Comparison of ENCODE assay signal across 7 mouse cellular contexts in genomic region chr3:90515242-90515641, GRCm38 (mm10). TPM values are rescaled to one million over a fixed set of nuclear protein-coding genes. Genes with fewer than 3 reads are reported as not detected.
DNase-seq lines count a peak whose midpoint lies in the region; ATAC-seq lines count a peak whose summit lies in the region.

No protein-coding gene starts in this region.

- H3K27ac ChIP-seq in embryonic facial prominence, embryonic 15.5 days (replicated peaks), result no peak overlapping the region
- H3K27ac ChIP-seq in limb, embryonic 11.5 days (replicated peaks; ENCODE audit: low read depth, low read length), result no peak overlapping the region
- H3K27ac ChIP-seq in midbrain, embryonic 14.5 days (replicated peaks; ENCODE audit: low read depth, low read length), result no peak overlapping the region

- DNase-seq in NIH3T3 (ENCODE audit: low read depth), result peak; percentile 54
- DNase-seq in heart, postnatal 36 days, result peak; percentile 55
- DNase-seq in limb, embryonic 11.5 days (ENCODE audit: low spot score), result no peak
- no peak for DNase-seq in midbrain, embryonic 14.5 days
- DNase-seq in thymus, postnatal 10 days (ENCODE audit: low spot score in 2 of 2), result no peak
- DNase-seq in layer of hippocampus, postnatal 10 days (ENCODE audit: low spot score in 2 of 2), result no peak

- intact Hi-C loops in heart, postnatal 36 days (cut with DNase I), result no loop called here

- H3K36me3 ChIP-seq in embryonic facial prominence, embryonic 15.5 days, result no peaks in the 10 kb centered on the region
- no peaks in the 10 kb centered on the region for H3K36me3 ChIP-seq in limb, embryonic 11.5 days (ENCODE audit: control insufficient read depth, insufficient read depth, low read length)
- no peaks in the 10 kb centered on the region for H3K36me3 ChIP-seq in midbrain, embryonic 14.5 days (ENCODE audit: control insufficient read depth, insufficient read depth, low read length)

- H3K27me3 ChIP-seq in embryonic facial prominence, embryonic 15.5 days, result no peaks in the 10 kb centered on the region
- H3K27me3 ChIP-seq in limb, embryonic 11.5 days (ENCODE audit: control insufficient read depth, insufficient read depth, low read length), result peaks cover 5% of the 10 kb centered on the region; the same call in 1 of the 2 replicates
- peaks cover 29% of the 10 kb centered on the region for H3K27me3 ChIP-seq in midbrain, embryonic 14.5 days (ENCODE audit: control insufficient read depth, insufficient read depth, low read length)

- H3K4me3 ChIP-seq in embryonic facial prominence, embryonic 15.5 days (replicated peaks), result peak overlapping the region; percentile 48
- peak overlapping the region; percentile 26 for H3K4me3 ChIP-seq in limb, embryonic 11.5 days (ENCODE audit: low read depth, low read length)
- H3K4me3 ChIP-seq in midbrain, embryonic 14.5 days (replicated peaks; ENCODE audit: low read depth, low read length), result peak overlapping the region; percentile 31

- H3K4me2 ChIP-seq in embryonic facial prominence, embryonic 15.5 days (replicated peaks), result peak overlapping the region; percentile 88
- peak overlapping the region; percentile 78 for H3K4me2 ChIP-seq in limb, embryonic 11.5 days (ENCODE audit: low read depth, severe bottlenecking)
- H3K4me2 ChIP-seq in midbrain, embryonic 14.5 days (ENCODE audit: low read length), result peak overlapping the region; percentile 57

- H3K9ac ChIP-seq in embryonic facial prominence, embryonic 15.5 days, result peak overlapping the region; percentile 21
- H3K9ac ChIP-seq in limb, embryonic 11.5 days (ENCODE audit: low read length), result no peak overlapping the region; the same call in 1 of the 2 replicates
- no peak overlapping the region for H3K9ac ChIP-seq in midbrain, embryonic 14.5 days (replicated peaks; ENCODE audit: low read length)

- H3K4me1 ChIP-seq in embryonic facial prominence, embryonic 15.5 days, result peaks cover 24% of the 10 kb centered on the region
- H3K4me1 ChIP-seq in limb, embryonic 11.5 days (ENCODE audit: control insufficient read depth, insufficient read depth, low read length), result peaks cover 12% of the 10 kb centered on the region
- H3K4me1 ChIP-seq in midbrain, embryonic 14.5 days (ENCODE audit: control insufficient read depth, insufficient read depth, low read length), result no peaks in the 10 kb centered on the region

- H3K9me3 ChIP-seq in embryonic facial prominence, embryonic 15.5 days (replicated peaks), result no peaks in the 10 kb centered on the region
- H3K9me3 ChIP-seq in limb, embryonic 11.5 days (ENCODE audit: control insufficient read depth, low read length), result no peaks in the 10 kb centered on the region
- H3K9me3 ChIP-seq in midbrain, embryonic 14.5 days (ENCODE audit: control insufficient read depth, low read length), result no peaks in the 10 kb centered on the region

- ATAC-seq in embryonic facial prominence, embryonic 15.5 days (ENCODE audit: insufficient number of reproducible peaks, low FRiP score, low TSS enrichment, low read depth), result no peak
- no peak for ATAC-seq in limb, embryonic 11.5 days (ENCODE audit: insufficient number of reproducible peaks, low FRiP score, low TSS enrichment, low read depth)
- no peak for ATAC-seq in midbrain, embryonic 14.5 days (ENCODE audit: low FRiP score, low TSS enrichment)

- WGBS in embryonic facial prominence, embryonic 15.5 days, result 56% methylated on average over 1 of the region's 1 CpGs
- 50% methylated on average over 1 of the region's 1 CpGs for WGBS in limb, embryonic 11.5 days
- WGBS in midbrain, embryonic 14.5 days, result 48% methylated on average over 1 of the region's 1 CpGs

RNA-seq across cellular contexts. Expression of gene S100a13, which starts 1.0 kb away (rescaled TPM):
- polyA plus RNA-seq in embryonic facial prominence, embryonic 15.5 days (2015; fragmentation: Nextera tagmentation; extraction: Ambion mirVana), result 45.9 and 51.8 TPM in 2 replicates
- 10 to 100 TPM; 31.2 to 32.1 TPM for total RNA-seq in heart, postnatal 36 days (2021)
- polyA plus RNA-seq in limb, embryonic 11.5 days (2014; fragmentation: Nextera tagmentation; extraction: Ambion mirVana), result 11.8 and 12.6 TPM in 2 replicates
- 5.9 and 8.0 TPM in 2 replicates for polyA plus RNA-seq in midbrain, embryonic 14.5 days (2014; fragmentation: Nextera tagmentation; extraction: Ambion mirVana)
- 10 to 100 TPM; 28.4 to 30.9 TPM for total RNA-seq in layer of hippocampus, postnatal 10 days (2021)

RNA-seq across cellular contexts. Expression of gene S100a1, which starts 1.1 kb away (rescaled TPM):
- 52.3 and 63.7 TPM in 2 replicates for polyA plus RNA-seq in embryonic facial prominence, embryonic 15.5 days (2015; fragmentation: Nextera tagmentation; extraction: Ambion mirVana)
- total RNA-seq in heart, postnatal 36 days (2021), result 100 to 1,000 TPM; 897 to 921 TPM
- 4.6 and 7.3 TPM in 2 replicates for polyA plus RNA-seq in limb, embryonic 11.5 days (2014; fragmentation: Nextera tagmentation; extraction: Ambion mirVana)
- 8.2 and 8.3 TPM in 2 replicates for polyA plus RNA-seq in midbrain, embryonic 14.5 days (2014; fragmentation: Nextera tagmentation; extraction: Ambion mirVana)
- 10 to 100 TPM; 71.0 to 73.5 TPM for total RNA-seq in layer of hippocampus, postnatal 10 days (2021)

RNA-seq across cellular contexts. Expression of gene Chtop, which starts 5.9 kb away (rescaled TPM):
- 155 and 159 TPM in 2 replicates for polyA plus RNA-seq in embryonic facial prominence, embryonic 15.5 days (2015; fragmentation: Nextera tagmentation; extraction: Ambion mirVana)
- 100 to 1,000 TPM in 1 of 2 experiments, 10 to 100 TPM in 1; 92.7 to 106 TPM for total RNA-seq in heart, postnatal 36 days (2021)
- polyA plus RNA-seq in limb, embryonic 11.5 days (2014; fragmentation: Nextera tagmentation; extraction: Ambion mirVana), result 125 and 129 TPM in 2 replicates
- polyA plus RNA-seq in midbrain, embryonic 14.5 days (2014; fragmentation: Nextera tagmentation; extraction: Ambion mirVana), result 135 and 145 TPM in 2 replicates
- total RNA-seq in layer of hippocampus, postnatal 10 days (2021), result 100 to 1,000 TPM; 173 to 189 TPM

RNA-seq across cellular contexts. Expression of gene S100a14, which starts 11.4 kb away (rescaled TPM):
- polyA plus RNA-seq in embryonic facial prominence, embryonic 15.5 days (2015; fragmentation: Nextera tagmentation; extraction: Ambion mirVana), result 134 and 141 TPM in 2 replicates
- under 1 TPM; 0.46 to 0.53 TPM for total RNA-seq in heart, postnatal 36 days (2021)
- polyA plus RNA-seq in limb, embryonic 11.5 days (2014; fragmentation: Nextera tagmentation; extraction: Ambion mirVana), result not detected in 2 replicates
- polyA plus RNA-seq in midbrain, embryonic 14.5 days (2014; fragmentation: Nextera tagmentation; extraction: Ambion mirVana), result not detected in 2 replicates
- total RNA-seq in layer of hippocampus, postnatal 10 days (2021), result under 1 TPM; 0.38 to 0.55 TPM

RNA-seq across cellular contexts. Expression of gene S100a16, which starts 21.8 kb away (rescaled TPM):
- 321 and 322 TPM in 2 replicates for polyA plus RNA-seq in embryonic facial prominence, embryonic 15.5 days (2015; fragmentation: Nextera tagmentation; extraction: Ambion mirVana)
- 10 to 100 TPM; 64.0 to 66.5 TPM for total RNA-seq in heart, postnatal 36 days (2021)
- 36.6 and 42.1 TPM in 2 replicates for polyA plus RNA-seq in limb, embryonic 11.5 days (2014; fragmentation: Nextera tagmentation; extraction: Ambion mirVana)
- 25.3 and 32.5 TPM in 2 replicates for polyA plus RNA-seq in midbrain, embryonic 14.5 days (2014; fragmentation: Nextera tagmentation; extraction: Ambion mirVana)
- total RNA-seq in layer of hippocampus, postnatal 10 days (2021), result 100 to 1,000 TPM in 1 of 2 experiments, 10 to 100 TPM in 1; 90.0 to 104 TPM

Comparison
In these comparisons a context has a peak if more than half of its experiments do, and no peak if none do; other contexts are left out.
1. DNase-seq: peak in NIH3T3 (single experiment) and heart, postnatal 36 days (2 of 2); none in limb, embryonic 11.5 days (single experiment), midbrain, embryonic 14.5 days (single experiment), thymus, postnatal 10 days (0 of 2) and layer of hippocampus, postnatal 10 days (0 of 2).
2. Peak in every context shown above with its lines, with median percentiles within 50 percentile points of each other: H3K4me2 ChIP-seq and H3K4me3 ChIP-seq.